Mouse (Mus musculus) liver (tissue): Measurements from ENCODE around the gene Gm45140.

Experiments
- DNase-seq: peaks from one replicate; pipeline ENCODE4 v3.0.0-alpha.2; 2020; ENCODE audit warnings: mixed read lengths

The Gm45140 gene

GRCm38 (mm10) chr6:87796251-87796880 is 39.2 kb downstream of the Gm45140 start:
- DNase-seq, result peak; percentile 64

GRCm38 (mm10) chr6:87795385-87796150 is 40.0 kb downstream of the Gm45140 start:
- DNase-seq, result no peak

DNA sequence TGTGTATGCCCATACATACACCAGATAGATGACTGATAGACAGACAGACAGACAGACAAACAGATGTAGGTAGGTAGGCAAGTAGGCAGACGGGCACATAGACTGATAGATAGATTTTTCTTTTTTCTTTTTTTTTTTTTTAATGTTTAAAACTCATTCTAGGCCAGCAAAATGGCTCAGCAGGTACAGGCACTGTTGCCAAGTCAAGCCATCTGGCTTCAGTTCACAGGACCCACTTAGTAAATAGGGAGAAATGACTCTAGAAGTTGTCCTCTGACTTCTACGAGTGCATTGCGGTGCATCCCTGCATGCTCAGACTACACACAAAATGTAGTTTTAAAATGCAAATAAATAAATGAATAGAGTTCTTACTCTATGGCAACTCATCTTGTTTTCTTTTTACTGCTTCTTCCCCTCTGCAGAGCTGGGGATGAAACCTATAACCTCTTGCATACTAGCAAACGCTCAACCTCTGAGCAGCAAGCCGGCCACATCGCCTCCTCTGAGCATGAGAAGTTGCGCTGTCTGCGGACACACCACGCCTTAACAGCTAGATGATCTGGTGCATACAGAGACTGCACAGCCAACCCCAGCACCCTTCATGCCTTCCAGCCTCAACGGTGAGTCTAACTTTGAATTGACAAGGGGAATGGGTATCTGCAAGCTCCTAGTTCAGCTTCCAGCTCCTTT is 41.6 kb downstream of the Gm45140 start:
- no peak for DNase-seq

- no peak for DNase-seq
These were observed 43.8 kb downstream of the Gm45140 start for GRCm38 (mm10) chr6:87791826-87792225.

DNA sequence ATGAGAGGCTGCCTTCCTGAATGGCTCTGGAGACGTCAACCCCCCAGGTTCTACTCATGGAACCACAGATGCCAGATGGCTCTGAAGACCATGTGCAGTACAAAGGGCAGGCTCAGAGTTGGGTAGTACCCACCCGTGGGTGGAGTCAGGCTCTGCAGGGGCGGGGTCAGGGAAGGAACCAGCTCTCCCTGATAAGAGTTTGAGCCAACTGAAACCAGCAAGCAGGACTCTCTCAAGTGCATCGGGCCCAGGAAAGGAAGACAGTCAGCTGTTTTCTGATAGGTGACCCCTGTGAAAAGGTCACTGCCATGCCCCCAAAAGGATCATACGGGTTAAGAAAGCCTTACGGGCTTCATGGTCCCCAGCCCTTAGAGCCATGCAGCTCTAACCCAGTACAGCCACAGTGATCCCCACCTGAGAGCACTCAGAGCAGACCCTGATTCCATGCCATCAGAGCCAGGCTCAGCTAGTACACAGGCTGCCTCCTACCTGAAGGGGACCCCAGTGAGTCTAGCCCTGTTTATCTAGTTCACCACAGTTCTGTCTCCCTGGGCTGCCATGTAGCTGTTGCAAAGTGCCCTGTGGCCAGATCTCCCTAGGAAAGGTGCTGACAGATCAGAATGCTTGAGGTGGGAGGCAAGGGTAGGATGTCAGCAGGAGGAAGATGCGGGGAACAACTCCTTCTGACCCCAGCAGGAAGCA is 44.7 kb downstream of the Gm45140 start:
- DNase-seq, result peak; percentile 98

GRCm38 (mm10) chr6:87789791-87790190 is 45.8 kb downstream of the Gm45140 start:
- DNase-seq, result no peak

GRCm38 (mm10) chr6:87788896-87789587 is 46.6 kb downstream of the Gm45140 start:
- DNase-seq, result no peak

- DNase-seq, result no peak
These were observed 47.2 kb downstream of the Gm45140 start for GRCm38 (mm10) chr6:87788266-87788895.

DNA sequence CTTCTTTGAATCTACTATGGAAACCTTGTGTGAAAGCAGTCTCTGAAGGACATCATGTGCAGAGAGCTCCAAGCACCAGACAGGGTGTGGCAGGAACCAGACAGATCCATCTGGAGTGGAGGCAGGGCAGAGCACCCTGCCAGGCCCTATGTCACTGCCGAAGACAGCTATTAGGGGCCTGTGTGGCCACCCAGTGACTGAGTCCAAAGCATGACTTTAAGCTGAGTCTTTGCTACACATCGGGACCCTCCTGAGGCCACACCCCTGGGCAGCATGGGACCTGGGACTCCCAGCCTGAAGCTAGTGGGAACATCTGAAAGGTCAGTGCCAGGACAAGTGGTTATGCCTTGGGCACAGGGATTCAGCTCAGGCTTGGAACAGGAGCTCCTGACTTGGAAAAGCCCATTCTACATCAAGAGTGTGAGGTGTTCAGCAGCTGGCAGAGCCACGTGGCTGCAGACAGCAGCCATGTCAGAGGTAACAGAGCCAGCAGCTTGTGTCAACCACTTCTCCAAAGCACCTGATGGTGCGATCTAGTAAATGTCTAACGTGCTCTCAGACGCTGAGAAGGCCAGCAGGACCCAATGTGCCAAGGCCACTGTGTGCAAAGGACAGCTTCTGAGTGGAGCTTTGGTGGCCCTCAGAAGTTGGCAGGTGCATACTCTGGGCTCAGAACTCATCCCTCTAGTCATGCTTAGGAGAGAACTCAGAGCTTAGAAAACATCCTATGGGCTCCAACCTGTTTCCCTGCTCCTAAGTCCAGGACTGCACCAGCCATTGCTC is 48.3 kb downstream of the Gm45140 start:
- peak; percentile 43 for DNase-seq

- no peak for DNase-seq
These were observed 49.0 kb downstream of the Gm45140 start for GRCm38 (mm10) chr6:87786621-87787020.

GRCm38 (mm10) chr6:87784033-87784432 is 51.6 kb downstream of the Gm45140 start:
- DNase-seq, result no peak

GRCm38 (mm10) chr6:87780546-87781301 is 54.9 kb downstream of the Gm45140 start:
- DNase-seq, result no peak

- no peak for DNase-seq
These were observed 56.1 kb downstream of the Gm45140 start for GRCm38 (mm10) chr6:87779174-87780165.

DNA sequence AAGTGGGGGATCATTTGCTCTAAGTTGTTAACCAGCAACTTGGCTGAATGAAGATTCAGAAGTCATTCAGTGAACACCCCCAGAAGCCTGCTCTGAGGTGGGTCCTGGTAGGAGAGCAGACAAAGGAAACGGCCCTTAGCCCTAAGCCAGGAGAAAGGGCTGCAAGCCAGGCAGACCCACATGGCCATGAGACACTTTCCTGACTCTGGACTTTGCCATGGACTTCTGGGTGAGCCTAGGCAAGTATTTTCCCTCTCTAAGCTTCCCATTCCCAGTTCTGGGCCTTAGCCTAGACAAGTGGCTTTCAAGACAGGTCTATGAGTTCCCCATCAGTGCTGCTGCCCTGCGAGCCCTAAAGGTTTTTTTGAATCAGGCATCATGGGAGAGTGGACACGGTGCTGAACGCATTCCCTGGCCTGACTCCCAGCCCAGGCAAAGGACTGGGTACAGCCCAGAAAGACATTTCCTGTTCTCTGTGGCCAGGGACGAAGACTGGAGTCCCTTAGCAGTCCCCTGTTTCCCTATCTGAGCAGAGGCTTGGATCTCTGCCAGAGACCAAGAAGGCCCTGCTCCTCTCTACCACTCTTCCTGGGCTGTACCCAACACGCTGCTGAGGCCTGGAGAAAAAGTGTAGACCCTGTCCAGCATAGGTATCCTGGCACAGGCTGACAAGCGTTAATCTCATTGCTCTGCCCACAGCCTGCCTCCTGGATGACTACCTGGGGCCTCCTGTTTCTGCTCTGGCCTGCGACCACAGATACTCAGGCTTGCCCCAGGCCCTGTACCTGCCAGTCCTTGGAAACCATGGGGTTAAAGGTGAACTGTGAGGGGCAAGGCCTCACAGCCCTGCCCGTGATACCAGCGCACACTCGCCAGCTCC is 57.1 kb downstream of the Gm45140 start:
- DNase-seq, result no peak

GRCm38 (mm10) chr6:87777842-87778241 is 57.8 kb downstream of the Gm45140 start, which contains the start of gene Gp9:
Gene Gp9 (plus strand): TSS chr6:87778072.
- no peak for DNase-seq

- DNase-seq, result no peak
These were observed 58.9 kb downstream of the Gm45140 start for GRCm38 (mm10) chr6:87776663-87777062.

- peak; percentile 91 for DNase-seq
These were observed 59.9 kb downstream of the Gm45140 start for GRCm38 (mm10) chr6:87775588-87776245.
